Mouse (Mus musculus) gastrocnemius, postnatal 10 days (tissue): ENCODE measurements around the gene Clec1a. TPM values are rescaled to one million over a fixed set of nuclear protein-coding genes. Genes with fewer than 3 reads are reported as not detected.

Source experiments
- DNase-seq: peaks from one replicate; pipeline ENCODE4 v3.0.0; 2021; ENCODE audit warnings: mixed read lengths
- total RNA-seq, 2 experiments: library from RNA; stranded (reverse); gene quantifications; 2 replicates each; pipeline ENCODE4 v1.2.3; 2021

Clec1a gene
- total RNA-seq, 2 experiments from 2014 or later: 4.8 to 6.3 TPM

- DNase-seq: no peak
Measured at GRCm38 (mm10) chr6:129405999-129406398, 45.8 kb downstream of the Clec1a start.

GRCm38 (mm10) chr6:129403391-129403790, 48.4 kb downstream of the Clec1a start:
- DNase-seq: no peak

- no peak for DNase-seq
Measured at GRCm38 (mm10) chr6:129402404-129402803, 49.4 kb downstream of the Clec1a start.

- DNase-seq: no peak
Measured at GRCm38 (mm10) chr6:129399945-129400344, 51.9 kb downstream of the Clec1a start.

GRCm38 (mm10) chr6:129396997-129397396, 54.8 kb downstream of the Clec1a start, which contains the start of gene Clec1b:
Gene Clec1b, plus strand, starts transcription at chr6:129397297.
- no peak for DNase-seq

GRCm38 (mm10) chr6:129393732-129394131, 58.1 kb downstream of the Clec1a start:
- no peak for DNase-seq

- DNase-seq: no peak
Measured at GRCm38 (mm10) chr6:129393087-129393720, 58.6 kb downstream of the Clec1a start.

- no peak for DNase-seq
Measured at GRCm38 (mm10) chr6:129385774-129386173, 66.0 kb downstream of the Clec1a start, which contains the start of gene Clec12b. Gene Clec12b, minus strand, starts transcription at chr6:129385874.

- no peak for DNase-seq
Measured at GRCm38 (mm10) chr6:129385000-129385399, 66.8 kb downstream of the Clec1a start.

GRCm38 (mm10) chr6:129383466-129383865, 68.3 kb downstream of the Clec1a start:
- peak; percentile 16 for DNase-seq

GRCm38 (mm10) chr6:129381736-129382135, 70.1 kb downstream of the Clec1a start:
- DNase-seq: no peak

GRCm38 (mm10) chr6:129380454-129380853, 71.3 kb downstream of the Clec1a start:
- DNase-seq: no peak

- no peak for DNase-seq
Measured at GRCm38 (mm10) chr6:129374937-129375471, 76.8 kb downstream of the Clec1a start.

Other genes starting within 250 kb of the Clec1a start
- gene Cd69, start 176.6 kb downstream of the Clec1a start, total RNA-seq: under 1 TPM; 0.16 to 0.23 TPM
- not detected for gene 4922502D21Rik, start 120.2 kb downstream of the Clec1a start, total RNA-seq
- gene Clec12a, start 109.3 kb downstream of the Clec1a start, total RNA-seq: 1 to 10 TPM in 1 of 2 experiments, under 1 TPM in 1; 0.21 to 1.7 TPM
- gene Clec12b, start 66.1 kb downstream of the Clec1a start, total RNA-seq: not detected
- gene Clec1b, start 54.7 kb downstream of the Clec1a start, total RNA-seq: under 1 TPM in 1 of 2 experiments, not detected in 1; 0.47 TPM
- gene Clec9a, start 43.1 kb downstream of the Clec1a start, total RNA-seq: not detected
- under 1 TPM in 1 of 2 experiments, not detected in 1; 0.11 TPM for gene Olr1, start 55.2 kb upstream of the Clec1a start, total RNA-seq
- not detected for gene Tmem52b, start 60.6 kb upstream of the Clec1a start, total RNA-seq
- 10 to 100 TPM; 30.3 to 32.8 TPM for gene Gabarapl1, start 81.2 kb upstream of the Clec1a start, total RNA-seq
- not detected for gene Klre1, start 125.9 kb upstream of the Clec1a start, total RNA-seq
- gene Klrd1, start 139.8 kb upstream of the Clec1a start, total RNA-seq: not detected
- not detected for gene Klrk1, start 171.9 kb upstream of the Clec1a start, total RNA-seq
- not detected for gene Klrc3, start 191.3 kb upstream of the Clec1a start, total RNA-seq
- gene Klrc2, start 208.7 kb upstream of the Clec1a start, total RNA-seq: not detected
- not detected for gene Klrc1, start 227.0 kb upstream of the Clec1a start, total RNA-seq